Mouse (Mus musculus): Measurements from ENCODE around the gene Rere. TPM values are rescaled to one million over a fixed set of nuclear protein-coding genes. Genes with fewer than 3 reads are reported as not detected.

The Rere gene
- polyA plus RNA-seq, 1 experiment from 2014 or later: 18.0 TPM

- peaks cover 22% of the 10 kb centered on the region for H3K4me1 ChIP-seq (ENCODE audit: control insufficient read depth, insufficient read depth, low read length)
Observed at GRCm38 (mm10) chr4:150426880-150427476, 145.5 kb downstream of the Rere start.

GRCm38 (mm10) chr4:150428762-150429161 is 147.3 kb downstream of the Rere start:
- Histone ChIP-seq H3K4me2 (ENCODE audit: low read depth, low read length) (no peak overlapping the region), H3K4me3 (ENCODE audit: low read length) (no peak overlapping the region), H3K36me3 (ENCODE audit: control insufficient read depth, insufficient read depth) (peaks cover 6% of the 10 kb centered on the region; the same call in 1 of the 2 replicates), H3K9ac (ENCODE audit: low read length) (no peak overlapping the region), H3K4me1 (ENCODE audit: control insufficient read depth, insufficient read depth, low read length) (peaks cover 22% of the 10 kb centered on the region), H3K9me3 (replicated peaks; ENCODE audit: control insufficient read depth, low read length) (no peaks in the 10 kb centered on the region), H3K27ac (ENCODE audit: low read length) (no peak overlapping the region), H3K27me3 (ENCODE audit: control insufficient read depth, insufficient read depth, low read length) (no peaks in the 10 kb centered on the region)
- WGBS: 46% methylated on average over 4 of the region's 4 CpGs
- ATAC-seq (replicated peaks; ENCODE audit: extremely low read depth, insufficient read depth, low FRiP score): no peak

More at GRCm38 (mm10) chr4:150426880-150427476, 145.5 kb downstream of the Rere start:
- Histone ChIP-seq H3K9ac (ENCODE audit: low read length) (no peak overlapping the region), H3K9me3 (replicated peaks; ENCODE audit: control insufficient read depth, low read length) (no peaks in the 10 kb centered on the region), H3K27me3 (ENCODE audit: control insufficient read depth, insufficient read depth, low read length) (no peaks in the 10 kb centered on the region), H3K4me2 (ENCODE audit: low read depth, low read length) (no peak overlapping the region), H3K36me3 (ENCODE audit: control insufficient read depth, insufficient read depth) (peaks cover 3% of the 10 kb centered on the region; the same call in 1 of the 2 replicates), H3K4me3 (ENCODE audit: low read length) (no peak overlapping the region), H3K27ac (ENCODE audit: low read length) (peak overlapping the region; percentile 20; the same call in 1 of the 2 replicates)
- WGBS: 44% methylated on average over 5 of the region's 5 CpGs
- no peak for ATAC-seq (replicated peaks; ENCODE audit: extremely low read depth, insufficient read depth, low FRiP score)

GRCm38 (mm10) chr4:150433827-150434574 is 152.6 kb downstream of the Rere start:
- no peak for ATAC-seq (replicated peaks; ENCODE audit: extremely low read depth, insufficient read depth, low FRiP score)
- peaks cover 9% of the 10 kb centered on the region for H3K4me1 ChIP-seq (ENCODE audit: control insufficient read depth, insufficient read depth, low read length)
- WGBS: 92% methylated on average over 5 of the region's 5 CpGs

GRCm38 (mm10) chr4:150435590-150435989 is 154.1 kb downstream of the Rere start:
- WGBS: 89% methylated on average over 5 of the region's 5 CpGs
- no peak overlapping the region for H3K4me2 ChIP-seq (ENCODE audit: low read depth, low read length)
- peaks cover 6% of the 10 kb centered on the region; the same call in 1 of the 2 replicates for H3K36me3 ChIP-seq (ENCODE audit: control insufficient read depth, insufficient read depth)
- H3K4me1 ChIP-seq (ENCODE audit: control insufficient read depth, insufficient read depth, low read length): peaks cover 7% of the 10 kb centered on the region; the same call in 1 of the 2 replicates
- no peak overlapping the region for H3K27ac ChIP-seq (ENCODE audit: low read length)
- ATAC-seq (replicated peaks; ENCODE audit: extremely low read depth, insufficient read depth, low FRiP score): no peak
- H3K4me3 ChIP-seq (ENCODE audit: low read length): no peak overlapping the region
- no peak overlapping the region for H3K9ac ChIP-seq (ENCODE audit: low read length)
- no peaks in the 10 kb centered on the region for H3K9me3 ChIP-seq (replicated peaks; ENCODE audit: control insufficient read depth, low read length)
- H3K27me3 ChIP-seq (ENCODE audit: control insufficient read depth, insufficient read depth, low read length): no peaks in the 10 kb centered on the region

More at GRCm38 (mm10) chr4:150433827-150434574, 152.6 kb downstream of the Rere start:
- H3K4me3 ChIP-seq (ENCODE audit: low read length): no peak overlapping the region
- H3K4me2 ChIP-seq (ENCODE audit: low read depth, low read length): no peak overlapping the region
- no peak overlapping the region for H3K9ac ChIP-seq (ENCODE audit: low read length)
- H3K27me3 ChIP-seq (ENCODE audit: control insufficient read depth, insufficient read depth, low read length): no peaks in the 10 kb centered on the region
- no peak overlapping the region for H3K27ac ChIP-seq (ENCODE audit: low read length)
- peaks cover 6% of the 10 kb centered on the region; the same call in 1 of the 2 replicates for H3K36me3 ChIP-seq (ENCODE audit: control insufficient read depth, insufficient read depth)
- no peaks in the 10 kb centered on the region for H3K9me3 ChIP-seq (replicated peaks; ENCODE audit: control insufficient read depth, low read length)

- WGBS: 71% methylated on average over 6 of the region's 6 CpGs
- H3K36me3 ChIP-seq (ENCODE audit: control insufficient read depth, insufficient read depth): no peaks in the 10 kb centered on the region
- no peak for ATAC-seq (replicated peaks; ENCODE audit: extremely low read depth, insufficient read depth, low FRiP score)
Observed at GRCm38 (mm10) chr4:150438621-150439020, 157.2 kb downstream of the Rere start.

DNA sequence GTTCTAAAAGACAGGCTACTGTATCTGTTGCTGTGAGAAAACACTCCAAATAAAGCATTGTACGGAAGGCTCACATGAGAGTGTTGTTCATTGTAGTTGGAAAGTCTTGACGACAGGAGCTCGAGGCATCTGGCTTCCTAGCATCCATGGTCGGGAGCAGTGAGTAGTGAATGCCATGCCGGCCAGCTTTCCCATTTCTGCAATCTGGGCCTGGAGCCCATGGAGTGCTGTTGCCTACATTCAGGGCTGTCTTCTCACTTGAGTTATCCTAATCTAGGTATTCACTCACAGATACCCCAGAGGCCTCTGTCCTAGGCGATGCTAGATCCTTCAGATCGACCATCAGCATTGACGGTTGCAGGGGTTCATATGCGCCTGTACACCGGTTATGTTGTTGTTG is 160.5 kb downstream of the Rere start:
- H3K4me3 ChIP-seq (ENCODE audit: low read length): no peak overlapping the region
- WGBS: 53% methylated on average over 10 of the region's 10 CpGs
- ATAC-seq (replicated peaks; ENCODE audit: extremely low read depth, insufficient read depth, low FRiP score): no peak
- H3K4me1 ChIP-seq (ENCODE audit: control insufficient read depth, insufficient read depth, low read length): peaks cover 36% of the 10 kb centered on the region
- no peak overlapping the region for H3K4me2 ChIP-seq (ENCODE audit: low read depth, low read length)
- H3K27ac ChIP-seq (ENCODE audit: low read length): peak overlapping the region; percentile 9; the same call in 1 of the 2 replicates
- H3K36me3 ChIP-seq (ENCODE audit: control insufficient read depth, insufficient read depth): no peaks in the 10 kb centered on the region
- H3K27me3 ChIP-seq (ENCODE audit: control insufficient read depth, insufficient read depth, low read length): no peaks in the 10 kb centered on the region
- H3K9me3 ChIP-seq (replicated peaks; ENCODE audit: control insufficient read depth, low read length): no peaks in the 10 kb centered on the region
- H3K9ac ChIP-seq (ENCODE audit: low read length): no peak overlapping the region

More at GRCm38 (mm10) chr4:150438621-150439020, 157.2 kb downstream of the Rere start:
- Histone ChIP-seq H3K27ac (ENCODE audit: low read length) (no peak overlapping the region), H3K9me3 (replicated peaks; ENCODE audit: control insufficient read depth, low read length) (no peaks in the 10 kb centered on the region), H3K4me1 (ENCODE audit: control insufficient read depth, insufficient read depth, low read length) (peaks cover 13% of the 10 kb centered on the region), H3K4me3 (ENCODE audit: low read length) (no peak overlapping the region), H3K4me2 (ENCODE audit: low read depth, low read length) (no peak overlapping the region), H3K27me3 (ENCODE audit: control insufficient read depth, insufficient read depth, low read length) (no peaks in the 10 kb centered on the region), H3K9ac (ENCODE audit: low read length) (no peak overlapping the region)

DNA sequence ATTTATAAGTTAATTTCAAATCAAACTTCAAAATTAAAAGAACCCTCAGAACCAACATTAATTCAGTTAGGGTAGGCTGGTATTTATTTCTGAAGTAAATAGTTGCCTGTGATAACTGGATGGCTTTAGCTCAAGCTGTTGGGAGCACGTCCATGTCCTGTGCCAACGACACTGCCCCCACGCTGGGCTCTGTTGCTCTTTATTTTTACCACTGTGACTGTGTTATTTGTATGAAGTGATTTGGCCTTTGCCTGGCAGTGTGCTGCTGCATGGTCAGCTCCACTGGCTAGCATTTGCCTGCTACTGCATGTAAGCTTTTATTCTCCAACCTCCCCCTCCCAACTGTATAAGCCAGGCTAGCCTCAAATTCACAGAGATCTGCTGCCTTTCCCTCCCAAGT is 162.6 kb downstream of the Rere start:
- Histone ChIP-seq H3K4me3 (ENCODE audit: low read length) (no peak overlapping the region), H3K4me2 (ENCODE audit: low read depth, low read length) (no peak overlapping the region), H3K4me1 (ENCODE audit: control insufficient read depth, insufficient read depth, low read length) (peaks cover 46% of the 10 kb centered on the region), H3K36me3 (ENCODE audit: control insufficient read depth, insufficient read depth) (no peaks in the 10 kb centered on the region), H3K9me3 (replicated peaks; ENCODE audit: control insufficient read depth, low read length) (no peaks in the 10 kb centered on the region), H3K27me3 (ENCODE audit: control insufficient read depth, insufficient read depth, low read length) (no peaks in the 10 kb centered on the region), H3K9ac (ENCODE audit: low read length) (no peak overlapping the region), H3K27ac (ENCODE audit: low read length) (peak overlapping the region; percentile 81)
- peak; percentile 26; the same call in 1 of the 2 replicates for ATAC-seq (replicated peaks; ENCODE audit: extremely low read depth, insufficient read depth, low FRiP score)
- 37% methylated on average over 3 of the region's 3 CpGs for WGBS

GRCm38 (mm10) chr4:150446617-150447016 is 165.2 kb downstream of the Rere start:
- peak overlapping the region; percentile 83 for H3K27ac ChIP-seq (ENCODE audit: low read length)

DNA sequence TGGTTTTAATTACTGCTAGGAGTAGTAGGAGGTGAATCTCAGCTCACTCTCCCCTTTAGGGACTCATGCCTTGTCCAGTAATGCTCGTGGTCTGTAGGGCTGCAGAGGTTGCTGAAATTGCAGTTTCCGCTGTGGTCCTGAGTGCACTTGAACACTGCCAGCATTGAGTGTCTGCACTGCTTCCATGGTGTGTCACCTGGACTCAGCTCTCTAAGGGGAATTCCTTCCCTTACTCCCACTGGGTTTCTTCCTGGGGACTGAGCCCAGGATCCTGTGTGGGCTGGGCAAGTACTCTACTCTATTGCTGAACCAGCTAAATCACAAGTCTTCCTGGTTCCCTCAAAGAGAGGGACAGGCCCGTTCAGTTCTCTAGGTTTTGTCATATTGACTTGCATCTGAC is 166.1 kb downstream of the Rere start:
- Histone ChIP-seq H3K27me3 (ENCODE audit: control insufficient read depth, insufficient read depth, low read length) (no peaks in the 10 kb centered on the region), H3K4me3 (ENCODE audit: low read length) (no peak overlapping the region), H3K36me3 (ENCODE audit: control insufficient read depth, insufficient read depth) (no peaks in the 10 kb centered on the region), H3K4me2 (ENCODE audit: low read depth, low read length) (no peak overlapping the region), H3K9ac (ENCODE audit: low read length) (no peak overlapping the region), H3K9me3 (replicated peaks; ENCODE audit: control insufficient read depth, low read length) (no peaks in the 10 kb centered on the region), H3K27ac (ENCODE audit: low read length) (no peak overlapping the region), H3K4me1 (ENCODE audit: control insufficient read depth, insufficient read depth, low read length) (peaks cover 46% of the 10 kb centered on the region)
- WGBS: 69% methylated on average over 3 of the region's 3 CpGs
- ATAC-seq (replicated peaks; ENCODE audit: extremely low read depth, insufficient read depth, low FRiP score): no peak

More at GRCm38 (mm10) chr4:150446617-150447016, 165.2 kb downstream of the Rere start:
- 54% methylated on average over 4 of the region's 4 CpGs for WGBS
- Histone ChIP-seq H3K36me3 (ENCODE audit: control insufficient read depth, insufficient read depth) (no peaks in the 10 kb centered on the region), H3K4me1 (ENCODE audit: control insufficient read depth, insufficient read depth, low read length) (peaks cover 48% of the 10 kb centered on the region), H3K9me3 (replicated peaks; ENCODE audit: control insufficient read depth, low read length) (no peaks in the 10 kb centered on the region), H3K9ac (ENCODE audit: low read length) (peak overlapping the region; percentile 5; the same call in 1 of the 2 replicates), H3K4me3 (ENCODE audit: low read length) (no peak overlapping the region), H3K4me2 (ENCODE audit: low read depth, low read length) (peak overlapping the region; percentile 20; the same call in 1 of the 2 replicates), H3K27me3 (ENCODE audit: control insufficient read depth, insufficient read depth, low read length) (no peaks in the 10 kb centered on the region)
- peak; percentile 83 for ATAC-seq (replicated peaks; ENCODE audit: extremely low read depth, insufficient read depth, low FRiP score)
